Mouse (Mus musculus) heart, embryonic 13.5 days (tissue): ENCODE data around the gene Xylt2. TPM values are rescaled to one million over a fixed set of nuclear protein-coding genes. Genes with fewer than 3 reads are reported as not detected.
"Not testable (repeated sequence)": the region's sequence is repeated elsewhere in the genome, so short reads cannot be mapped to it uniquely, and the experiment has no call there.

Experiments used
- ATAC-seq: fragments of 200-750 bp; cut with Nextera tagmentation; 2 replicates; pipeline ENCODE4 v1.8.0; 2017; ENCODE audit warnings: moderate TSS enrichment; ENCODE audit not compliant: insufficient number of reproducible peaks, low FRiP score, low TSS enrichment; ENCODE audit errors: extremely low read depth
- H3K27ac ChIP-seq: fragments of 300-500 bp; sonication (generic); replicated peaks from 2 replicates; pipeline ENCODE4 v1.5.1; 2015; ENCODE audit warnings: moderate library complexity, mild to moderate bottlenecking, inconsistent platforms
- H3K27me3 ChIP-seq: fragments of 300-500 bp; sonication (generic); replicated peaks from 2 replicates; pipeline ENCODE4 v1.6.1; 2015; ENCODE audit warnings: mild to moderate bottlenecking, inconsistent platforms
- H3K36me3 ChIP-seq: fragments of 300-500 bp; sonication (generic); 2 replicates; pipeline ENCODE4 v1.6.1; 2015; ENCODE audit warnings: mild to moderate bottlenecking, inconsistent platforms
- H3K4me1 ChIP-seq: fragments of 300-500 bp; sonication (generic); 2 replicates; pipeline ENCODE4 v1.6.1; 2015; ENCODE audit warnings: inconsistent platforms
- H3K4me2 ChIP-seq: fragments of 300-500 bp; sonication (generic); 2 replicates; pipeline ENCODE4 v1.6.1; 2015; ENCODE audit warnings: inconsistent platforms, mild to moderate bottlenecking, moderate library complexity
- H3K4me3 ChIP-seq: fragments of 300-500 bp; sonication (generic); 2 replicates; pipeline ENCODE4 v1.5.1; 2015; ENCODE audit warnings: moderate library complexity, mild to moderate bottlenecking, inconsistent platforms
- H3K9ac ChIP-seq: fragments of 300-500 bp; sonication (generic); 2 replicates; pipeline ENCODE4 v1.6.1; 2015; ENCODE audit warnings: inconsistent platforms, mild to moderate bottlenecking, moderate library complexity
- H3K9me3 ChIP-seq: fragments of 300-500 bp; sonication (generic); 2 replicates; pipeline ENCODE4 v1.6.1; 2016; ENCODE audit warnings: inconsistent platforms
- WGBS: fragments of 180-500 bp; shearing (Covaris S2); methylation state at CpG from one replicate; pipeline ENCODE4 v1.1.7; 2015; ENCODE audit warnings: mixed read lengths; 5-methylcytosine and 5-hydroxymethylcytosine counted together
- polyA plus RNA-seq: library from polyadenylated mRNA; unstranded; fragments of >200 nt; fragmentation: Nextera tagmentation; extraction: Ambion mirVana; gene quantifications from 2 replicates; pipeline ENCODE4 v1.2.1, GENCODE M21; 2015

Gene Xylt2
- polyA plus RNA-seq, 1 experiment from 2014 or later: 11.7 TPM

DNA sequence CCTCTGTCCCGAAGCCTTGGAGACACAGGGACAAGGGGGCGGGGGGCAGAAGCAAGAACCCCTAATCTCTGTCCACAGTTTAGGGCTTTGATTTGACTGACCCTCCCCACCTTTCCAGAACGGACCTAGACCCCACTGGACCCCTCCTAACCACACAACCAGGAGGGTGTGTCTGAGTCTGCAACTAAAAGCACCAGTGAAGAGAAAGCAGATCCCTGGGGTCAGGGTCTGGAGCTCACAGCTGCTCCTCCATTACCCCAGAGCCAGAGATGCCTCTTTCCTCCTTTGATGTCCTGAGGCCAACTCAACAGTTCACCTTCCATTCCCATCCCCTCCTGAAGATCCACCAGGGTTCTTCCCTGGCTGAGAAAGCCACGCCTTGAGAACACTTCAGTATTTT is 1.0 kb downstream of the Xylt2 start:
- WGBS: 39% methylated on average over 4 of the region's 4 CpGs
- H3K4me1 ChIP-seq: peaks cover 30% of the 10 kb centered on the region
- H3K9ac ChIP-seq: peak overlapping the region; percentile 95
- peak overlapping the region; percentile 90 for H3K4me2 ChIP-seq
- H3K27me3 ChIP-seq: no peaks in the 10 kb centered on the region
- no peaks in the 10 kb centered on the region for H3K9me3 ChIP-seq
- peak overlapping the region; percentile 83 for H3K4me3 ChIP-seq
- peak overlapping the region; percentile 81; the same call in 1 of the 2 replicates for H3K27ac ChIP-seq
- peaks cover 3% of the 10 kb centered on the region; the same call in 1 of the 2 replicates for H3K36me3 ChIP-seq
- ATAC-seq: no peak

GRCm38 (mm10) chr11:94675446-94675845 is 1.9 kb downstream of the Xylt2 start:
- peaks cover 30% of the 10 kb centered on the region for H3K4me1 ChIP-seq
- H3K4me3 ChIP-seq: peak overlapping the region; percentile 83; the same call in 1 of the 2 replicates
- H3K9ac ChIP-seq: 0 out of 2 replicates have a peak overlapping the region, but pooled peaks have one; percentile 95
- H3K4me2 ChIP-seq: peak overlapping the region; percentile 90; the same call in 1 of the 2 replicates
- no peaks in the 10 kb centered on the region for H3K9me3 ChIP-seq
- ATAC-seq: no peak
- H3K36me3 ChIP-seq: peaks cover 5% of the 10 kb centered on the region
- H3K27ac ChIP-seq: no peak overlapping the region
- H3K27me3 ChIP-seq: no peaks in the 10 kb centered on the region
- 74% methylated on average over 5 of the region's 5 CpGs for WGBS

- Histone ChIP-seq H3K4me2 (no peak overlapping the region; the same call in 1 of the 2 replicates), H3K9me3 (no peaks in the 10 kb centered on the region), H3K4me1 (peaks cover 30% of the 10 kb centered on the region), H3K27ac (no peak overlapping the region), H3K9ac (no peak overlapping the region), H3K27me3 (no peaks in the 10 kb centered on the region), H3K4me3 (no peak overlapping the region), H3K36me3 (peaks cover 10% of the 10 kb centered on the region)
- no peak for ATAC-seq
- WGBS: 81% methylated on average over 5 of the region's 5 CpGs
These were observed 2.3 kb downstream of the Xylt2 start for GRCm38 (mm10) chr11:94674984-94675383.

DNA sequence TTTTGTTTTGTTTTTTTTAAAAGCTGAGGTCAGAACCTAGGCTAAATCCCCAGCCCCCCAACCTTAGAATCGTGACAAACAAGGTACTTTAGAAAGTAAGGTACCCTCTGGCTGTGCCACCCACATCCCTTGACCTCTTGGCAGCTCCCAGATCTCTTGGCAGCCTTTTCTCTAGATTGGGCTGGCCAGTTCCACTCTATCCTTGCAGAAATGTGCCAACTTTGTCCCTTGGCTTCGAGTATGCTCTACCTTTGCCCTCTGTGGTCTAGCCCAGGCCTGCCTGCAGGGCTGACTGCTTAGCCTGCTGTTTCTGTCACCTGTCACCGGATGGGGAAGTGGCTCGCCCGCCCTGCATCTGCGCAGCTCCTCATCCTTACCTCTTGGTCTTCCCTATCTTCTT is 12.0 kb downstream of the Xylt2 start:
- ATAC-seq: no peak
- Histone ChIP-seq H3K9me3 (no peaks in the 10 kb centered on the region), H3K27me3 (no peaks in the 10 kb centered on the region), H3K27ac (no peak overlapping the region), H3K4me2 (no peak overlapping the region), H3K36me3 (peaks cover 95% of the 10 kb centered on the region), H3K4me1 (no peaks in the 10 kb centered on the region), H3K9ac (no peak overlapping the region), H3K4me3 (no peak overlapping the region)
- 86% methylated on average over 6 of the region's 6 CpGs for WGBS

GRCm38 (mm10) chr11:94661344-94661743 is 16.0 kb downstream of the Xylt2 start:
- Histone ChIP-seq H3K4me2 (no peak overlapping the region), H3K27ac (no peak overlapping the region), H3K4me3 (no peak overlapping the region), H3K4me1 (no peaks in the 10 kb centered on the region), H3K9ac (no peak overlapping the region), H3K27me3 (no peaks in the 10 kb centered on the region), H3K36me3 (peaks cover 94% of the 10 kb centered on the region), H3K9me3 (no peaks in the 10 kb centered on the region)
- WGBS: 48% methylated on average over 1 of the region's 1 CpGs
- no peak for ATAC-seq

DNA sequence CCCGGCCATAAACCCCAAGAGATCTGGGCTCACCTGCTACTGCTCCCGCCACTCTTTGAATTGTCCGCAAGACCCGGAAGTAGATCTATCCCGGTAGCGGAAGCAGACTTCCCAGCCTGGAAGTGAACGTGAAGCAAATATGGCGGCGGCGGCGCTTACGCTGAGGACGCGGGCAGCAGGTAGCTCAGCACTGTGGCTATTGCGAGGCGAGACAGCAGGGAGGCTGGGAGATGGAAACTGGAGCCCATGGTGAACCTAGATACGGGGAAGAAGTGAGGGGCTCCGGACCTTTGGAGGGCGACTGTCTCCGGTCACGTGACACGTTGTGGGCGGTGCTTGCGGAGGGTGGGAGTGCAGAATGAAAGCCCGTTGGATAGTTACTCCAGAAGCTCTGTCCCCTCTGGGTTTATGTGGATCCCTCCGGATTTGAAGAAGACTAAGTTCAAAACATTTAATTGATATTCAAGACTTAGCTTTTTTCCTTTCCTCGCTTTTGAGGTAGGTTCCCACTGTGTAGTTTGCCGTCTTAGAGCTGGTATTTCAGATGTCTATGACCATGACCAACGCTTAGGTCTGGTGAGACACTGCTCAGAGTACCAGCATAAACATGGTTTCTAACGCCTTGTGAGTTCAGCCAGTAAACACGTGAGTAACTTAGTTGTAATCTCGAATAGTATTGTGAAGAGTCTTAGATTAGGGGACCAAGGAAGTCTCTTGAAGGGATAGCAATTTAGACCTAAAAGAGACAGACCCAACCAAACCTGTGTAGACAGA is 23.5 kb downstream of the Xylt2 start, which contains the start of the genes Mrpl27 and Eme1:
TSS of gene Mrpl27 (plus strand) at position 105 of the 774 bp plus-strand sequence.
TSS of gene Eme1 (minus strand) at position 302 of the 774 bp plus-strand sequence.
- H3K27me3 ChIP-seq: no peaks in the 10 kb centered on the region
- peak within 1 kb of the TSS; percentile 83 for H3K9ac ChIP-seq
- peaks cover 14% of the 10 kb centered on the region for H3K4me1 ChIP-seq
- peak within 1 kb of the TSS; percentile 93 for H3K27ac ChIP-seq
- WGBS: 1% methylated on average over 32 of the region's 32 CpGs
- peak within 1 kb of the TSS; percentile 84 for H3K4me2 ChIP-seq
- peak within 1 kb of the TSS; percentile 75 for H3K4me3 ChIP-seq
- no peaks in the 10 kb centered on the region for H3K9me3 ChIP-seq
- H3K36me3 ChIP-seq: peaks cover 43% of the 10 kb centered on the region
- no peak; the same call in 1 of the 2 replicates for ATAC-seq

- no peaks in the 10 kb centered on the region for H3K9me3 ChIP-seq
- H3K4me1 ChIP-seq: peaks cover 14% of the 10 kb centered on the region
- H3K27ac ChIP-seq: no peak overlapping the region
- H3K36me3 ChIP-seq: peaks cover 38% of the 10 kb centered on the region
- H3K9ac ChIP-seq: peak overlapping the region; percentile 83
- H3K4me3 ChIP-seq: peak overlapping the region; percentile 75
- no peak for ATAC-seq
- peak overlapping the region; percentile 84 for H3K4me2 ChIP-seq
- 46% methylated on average over 8 of the region's 8 CpGs for WGBS
- H3K27me3 ChIP-seq: no peaks in the 10 kb centered on the region
These were observed 24.3 kb downstream of the Xylt2 start for GRCm38 (mm10) chr11:94652973-94653372.

DNA sequence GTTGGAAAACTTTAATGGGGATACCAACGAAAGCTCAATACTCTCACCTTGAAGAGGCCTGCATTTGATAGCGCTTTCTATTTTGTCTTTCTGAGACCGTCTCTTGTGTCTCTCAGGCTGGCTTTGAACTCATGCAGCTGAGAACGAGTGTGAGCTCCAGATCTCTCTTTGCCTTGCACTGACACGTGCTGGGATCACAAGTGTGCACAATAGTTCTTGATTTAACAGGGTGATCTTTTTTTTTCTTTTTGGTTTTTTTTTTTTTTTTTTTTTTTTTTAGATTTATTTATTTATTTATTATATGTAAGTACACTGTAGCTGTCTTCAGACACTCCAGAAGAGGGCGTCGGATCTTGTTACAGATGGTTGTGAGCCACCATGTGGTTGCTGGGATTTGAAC is 26.1 kb downstream of the Xylt2 start:
- Histone ChIP-seq H3K4me1 (peaks cover 14% of the 10 kb centered on the region), H3K36me3 (peaks cover 38% of the 10 kb centered on the region)
- 92% methylated on average over 5 of the region's 7 CpGs for WGBS
- H3K4me2 ChIP-seq, H3K27ac ChIP-seq, ATAC-seq, H3K27me3 ChIP-seq, H3K9me3 ChIP-seq, H3K9ac ChIP-seq, H3K4me3 ChIP-seq: not testable (repeated sequence)

DNA sequence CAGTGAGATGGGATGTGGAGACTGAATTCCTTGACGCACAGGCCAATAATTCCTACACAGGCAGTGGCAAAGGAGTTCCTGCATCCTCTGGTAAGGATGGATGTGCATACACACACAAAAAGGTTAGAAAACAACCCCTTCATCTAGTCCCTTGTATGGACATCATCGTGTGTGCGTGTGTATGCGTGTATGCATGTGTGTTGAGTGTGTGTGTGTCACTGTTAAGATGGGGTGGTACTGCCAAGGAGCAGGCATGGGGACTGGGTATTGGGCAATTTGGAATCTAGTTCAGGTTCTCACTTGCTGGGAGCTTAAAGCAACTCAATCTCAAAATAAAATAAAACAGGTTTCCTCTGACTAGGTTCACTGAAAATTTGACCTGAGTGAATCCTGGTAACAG is 30.9 kb downstream of the Xylt2 start:
- Histone ChIP-seq H3K4me1 (no peaks in the 10 kb centered on the region), H3K9ac (no peak overlapping the region), H3K36me3 (peaks cover 85% of the 10 kb centered on the region), H3K9me3 (no peaks in the 10 kb centered on the region), H3K4me3 (no peak overlapping the region), H3K27me3 (no peaks in the 10 kb centered on the region), H3K4me2 (no peak overlapping the region), H3K27ac (no peak overlapping the region)
- 95% methylated on average over 4 of the region's 4 CpGs for WGBS
- no peak for ATAC-seq

DNA sequence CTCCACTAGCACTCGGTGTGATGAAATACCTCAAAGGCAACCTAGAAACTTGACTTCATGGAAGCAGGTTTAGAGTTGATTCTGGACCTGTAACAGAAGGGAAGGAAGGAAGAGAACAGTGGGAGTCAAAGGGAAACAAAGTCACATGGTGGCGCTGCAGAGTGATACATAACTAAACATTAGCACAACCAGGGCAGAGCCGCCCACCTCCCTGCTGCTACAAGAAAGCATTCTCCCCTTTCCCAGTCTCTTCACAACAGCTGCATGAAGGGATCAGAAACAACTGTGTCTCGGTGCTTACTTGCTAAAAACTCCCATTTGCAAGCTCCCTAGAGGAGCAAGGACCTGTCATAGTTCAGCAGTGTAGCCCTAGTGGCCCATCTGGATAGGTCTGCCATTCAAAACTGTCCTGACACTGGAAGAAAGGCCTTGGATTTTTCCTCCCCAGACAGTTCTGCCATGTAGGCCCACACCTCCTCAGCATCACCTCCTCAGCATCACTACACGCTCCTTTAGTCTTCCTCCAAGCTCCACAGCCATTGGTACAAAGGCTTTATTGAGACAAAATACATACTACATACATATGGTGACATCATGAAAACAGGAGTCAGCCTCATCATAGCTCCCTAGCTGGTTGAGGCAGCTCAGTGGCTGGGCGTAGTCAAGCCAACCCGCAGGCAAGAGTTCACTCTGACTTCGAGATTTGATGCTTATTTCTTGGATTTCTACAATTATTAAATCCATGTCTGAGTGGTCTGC is 32.7 kb downstream of the Xylt2 start:
- ATAC-seq: no peak
- no peaks in the 10 kb centered on the region for H3K4me1 ChIP-seq
- 87% methylated on average over 8 of the region's 8 CpGs for WGBS

DNA sequence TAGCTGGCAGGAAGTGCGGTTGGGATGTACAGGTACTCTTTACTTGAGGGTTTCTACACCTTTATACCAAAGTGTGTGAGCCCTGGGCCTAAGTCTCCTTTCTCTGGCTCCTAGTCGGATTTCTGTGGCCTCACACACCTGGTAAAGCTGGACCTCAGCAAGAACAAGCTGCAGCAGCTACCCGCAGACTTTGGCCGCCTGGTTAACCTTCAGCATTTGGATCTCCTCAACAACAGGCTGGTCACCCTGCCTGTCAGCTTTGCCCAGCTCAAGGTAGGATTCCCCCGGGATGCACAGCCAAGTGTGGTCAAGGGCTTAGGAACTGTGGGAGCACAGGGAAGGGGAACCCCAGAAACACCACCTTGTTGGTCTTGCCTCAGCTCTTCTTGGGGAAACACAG is 42.9 kb downstream of the Xylt2 start:
- peaks cover 13% of the 10 kb centered on the region for H3K4me1 ChIP-seq
- no peak overlapping the region for H3K9ac ChIP-seq
- no peak for ATAC-seq
- H3K27me3 ChIP-seq: no peaks in the 10 kb centered on the region
- H3K27ac ChIP-seq: no peak overlapping the region
- H3K4me2 ChIP-seq: no peak overlapping the region
- H3K9me3 ChIP-seq: no peaks in the 10 kb centered on the region
- no peak overlapping the region for H3K4me3 ChIP-seq
- peaks cover 77% of the 10 kb centered on the region for H3K36me3 ChIP-seq
- 84% methylated on average over 5 of the region's 5 CpGs for WGBS

More for the DNA sequence above, 32.7 kb downstream of the Xylt2 start:
- Histone ChIP-seq H3K9ac (no peak overlapping the region), H3K27me3 (no peaks in the 10 kb centered on the region), H3K4me2 (no peak overlapping the region), H3K9me3 (no peaks in the 10 kb centered on the region), H3K27ac (no peak overlapping the region), H3K36me3 (peaks cover 91% of the 10 kb centered on the region), H3K4me3 (no peak overlapping the region)
